Mouse (Mus musculus) ES-Bruce4 (cell line): ENCODE data around the gene Ckm.

ENCODE experiments used
- CTCF ChIP-seq: IDR thresholded peaks from one replicate; pipeline ENCODE4 v1.8.1; 2011; ENCODE audit warnings: low read depth, low read length
- POLR2A ChIP-seq: IDR thresholded peaks from one replicate; pipeline ENCODE4 v1.8.1; 2011; ENCODE audit warnings: low read length; ENCODE audit not compliant: insufficient read depth

GRCm38 (mm10) chr7:19420121-19420520 lies 15.5 kb downstream of the Ckm start:
- TF ChIP-seq CTCF (no peak), POLR2A (no peak)
